Mouse (Mus musculus) ovary, postnatal 14 days (tissue): ENCODE measurements around the gene Deaf1.

Experiments
- DNase-seq: peaks from one replicate; pipeline ENCODE4 v3.0.0; 2022; ENCODE audit warnings: low spot score

The Deaf1 gene

GRCm38 (mm10) chr7:141339215-141339920 lies 11.9 kb upstream of the Deaf1 start:
- no peak for DNase-seq

GRCm38 (mm10) chr7:141338576-141339131 lies 11.2 kb upstream of the Deaf1 start, which contains the start of gene Eps8l2:
TSS of gene Eps8l2 (plus strand) at chr7:141338880.
- DNase-seq, result peak; percentile 29

- no peak for DNase-seq
Observed at GRCm38 (mm10) chr7:141337716-141338416, 10.4 kb upstream of the Deaf1 start.

- DNase-seq, result no peak
Observed at GRCm38 (mm10) chr7:141336296-141336695, 8.8 kb upstream of the Deaf1 start.

- no peak for DNase-seq
Observed at GRCm38 (mm10) chr7:141335682-141336081, 8.2 kb upstream of the Deaf1 start.

GRCm38 (mm10) chr7:141335044-141335579 lies 7.6 kb upstream of the Deaf1 start:
- DNase-seq, result no peak

GRCm38 (mm10) chr7:141331990-141332389 lies 4.5 kb upstream of the Deaf1 start:
- no peak for DNase-seq

- no peak for DNase-seq
Observed at GRCm38 (mm10) chr7:141330706-141331105, 3.2 kb upstream of the Deaf1 start.

GRCm38 (mm10) chr7:141328373-141328990 lies 992 bp upstream of the Deaf1 start:
- DNase-seq, result no peak

GRCm38 (mm10) chr7:141326546-141327446 lies 694 bp downstream of the Deaf1 start:
- no peak for DNase-seq

- no peak for DNase-seq
Observed at GRCm38 (mm10) chr7:141324686-141325085, 2.8 kb downstream of the Deaf1 start.

GRCm38 (mm10) chr7:141319446-141319845 lies 8.0 kb downstream of the Deaf1 start:
- no peak for DNase-seq

GRCm38 (mm10) chr7:141317619-141318132 lies 9.8 kb downstream of the Deaf1 start:
- no peak for DNase-seq

GRCm38 (mm10) chr7:141315974-141316373 lies 11.5 kb downstream of the Deaf1 start:
- DNase-seq, result no peak

GRCm38 (mm10) chr7:141315076-141315475 lies 12.4 kb downstream of the Deaf1 start:
- no peak for DNase-seq

- no peak for DNase-seq
Observed at GRCm38 (mm10) chr7:141314416-141314815, 13.1 kb downstream of the Deaf1 start.

GRCm38 (mm10) chr7:141304537-141304936 lies 23.0 kb downstream of the Deaf1 start:
- no peak for DNase-seq

- no peak for DNase-seq
Observed at GRCm38 (mm10) chr7:141302702-141303268, 24.7 kb downstream of the Deaf1 start.

GRCm38 (mm10) chr7:141301386-141301785 lies 26.1 kb downstream of the Deaf1 start:
- DNase-seq, result no peak

GRCm38 (mm10) chr7:141299175-141299574 lies 28.3 kb downstream of the Deaf1 start:
- no peak for DNase-seq
